In genomic region chr1:91729246-91729645, GRCm38 (mm10) we compare ENCODE assay signal across 21 mouse cellular contexts.
DNase-seq lines count a peak whose midpoint lies in the region; ATAC-seq lines count a peak whose summit lies in the region.
"Had no signal": no experiment of that assay in that cellular context is flagged by ENCODE, and none has a peak within 500 bp of the region (broad histone marks: within the 10 kb centered on the region; RNA-seq: fewer than 3 reads in every experiment).

No protein-coding gene starts in this region.

- intact Hi-C loops in left cerebral cortex, postnatal 36 days (cut with DNase I): no loop called here

- peak; percentile 21 for DNase-seq in intestine, embryonic 14.5 days (ENCODE audit: low spot score)
- peak; percentile 43 for DNase-seq in neural tube, embryonic 11.5 days (ENCODE audit: low spot score)
- no peak for DNase-seq in neural tube, embryonic 10.5 days (ENCODE audit: extremely low spot score, low spot score)
- peak; percentile 9 for DNase-seq in embryo, embryonic 9.5 days (ENCODE audit: extremely low spot score)
- no peak for DNase-seq in left cerebral cortex, postnatal 36 days (ENCODE audit: low spot score in 2 of 2)
- no peak for DNase-seq in layer of hippocampus, postnatal 25 days (ENCODE audit: extremely low spot score in 1 of 2, low spot score in 1 of 2)
- DNase-seq: B cell, adult 2 months; cerebellum, adult 8-10 months; gastrocnemius, postnatal 36 days; heart, postnatal 14 days; kidney, adult 11 months; right cerebral cortex, postnatal 14 days; thymus, adult 2 months had no signal

- H3K36me3 ChIP-seq in intestine, embryonic 14.5 days (ENCODE audit: control insufficient read depth, insufficient read depth, low read length): no peaks in the 10 kb centered on the region
- no peaks in the 10 kb centered on the region for H3K36me3 ChIP-seq in intestine, embryonic 15.5 days
- no peaks in the 10 kb centered on the region for H3K36me3 ChIP-seq in neural tube, embryonic 11.5 days (ENCODE audit: control insufficient read depth, insufficient read depth, low read length)
- H3K36me3 ChIP-seq: hindbrain, embryonic 15.5 days; neural tube, embryonic 13.5 days had no signal

- H3K4me2 ChIP-seq in intestine, embryonic 14.5 days (ENCODE audit: low read length): no peak overlapping the region
- H3K4me2 ChIP-seq in intestine, embryonic 15.5 days (replicated peaks): no peak overlapping the region
- H3K4me2 ChIP-seq in neural tube, embryonic 11.5 days (ENCODE audit: low read depth): no peak overlapping the region
- H3K4me2 ChIP-seq: heart, embryonic 11.5 days; hindbrain, embryonic 15.5 days; midbrain, embryonic 11.5 days; neural tube, embryonic 13.5 days had no signal

- H3K27me3 ChIP-seq in intestine, embryonic 14.5 days (replicated peaks; ENCODE audit: control insufficient read depth, insufficient read depth, low read length): no peaks in the 10 kb centered on the region
- H3K27me3 ChIP-seq in intestine, embryonic 15.5 days (replicated peaks): peaks cover 3% of the 10 kb centered on the region; the same call in 1 of the 2 replicates
- no peaks in the 10 kb centered on the region for H3K27me3 ChIP-seq in neural tube, embryonic 11.5 days (ENCODE audit: control insufficient read depth, insufficient read depth, low read length)

- 55% methylated on average over 11 of the region's 11 CpGs for WGBS in intestine, embryonic 14.5 days
- 69% methylated on average over 11 of the region's 11 CpGs for WGBS in intestine, embryonic 15.5 days
- WGBS in neural tube, embryonic 11.5 days: 33% methylated on average over 11 of the region's 11 CpGs

- H3K9ac ChIP-seq in intestine, embryonic 14.5 days (ENCODE audit: low read length): no peak overlapping the region
- no peak overlapping the region for H3K9ac ChIP-seq in intestine, embryonic 15.5 days
- H3K9ac ChIP-seq in neural tube, embryonic 11.5 days (ENCODE audit: low read length): no peak overlapping the region
- H3K9ac ChIP-seq: hindbrain, embryonic 15.5 days; liver, embryonic 14.5 days; neural tube, embryonic 13.5 days had no signal

- no peak overlapping the region for H3K4me3 ChIP-seq in intestine, embryonic 14.5 days (ENCODE audit: low read depth, low read length)
- H3K4me3 ChIP-seq in intestine, embryonic 15.5 days (replicated peaks): no peak overlapping the region
- no peak overlapping the region for H3K4me3 ChIP-seq in neural tube, embryonic 11.5 days (ENCODE audit: low read depth, low read length)
- H3K4me3 ChIP-seq: hindbrain, embryonic 15.5 days; neural tube, embryonic 13.5 days had no signal

- no peaks in the 10 kb centered on the region for H3K9me3 ChIP-seq in intestine, embryonic 14.5 days (ENCODE audit: control insufficient read depth, low read length)
- no peaks in the 10 kb centered on the region for H3K9me3 ChIP-seq in intestine, embryonic 15.5 days
- no peaks in the 10 kb centered on the region for H3K9me3 ChIP-seq in neural tube, embryonic 11.5 days (ENCODE audit: control insufficient read depth, low read length)
- H3K9me3 ChIP-seq: hindbrain, embryonic 15.5 days; neural tube, embryonic 13.5 days had no signal

- no peak for ATAC-seq in intestine, embryonic 14.5 days (replicated peaks; ENCODE audit: low FRiP score, low TSS enrichment, low read depth)
- no peak for ATAC-seq in intestine, embryonic 15.5 days
- no peak for ATAC-seq in neural tube, embryonic 11.5 days (ENCODE audit: insufficient read depth, low FRiP score, low TSS enrichment)
- ATAC-seq: forebrain, embryonic 16.5 days had no signal

- H3K27ac ChIP-seq in intestine, embryonic 14.5 days (ENCODE audit: low read depth): no peak overlapping the region
- no peak overlapping the region for H3K27ac ChIP-seq in intestine, embryonic 15.5 days
- H3K27ac ChIP-seq in neural tube, embryonic 11.5 days (ENCODE audit: low read depth, low read length): no peak overlapping the region
- H3K27ac ChIP-seq: hindbrain, embryonic 15.5 days; liver, embryonic 14.5 days; macrophage; neural tube, embryonic 13.5 days had no signal

- no peaks in the 10 kb centered on the region for H3K4me1 ChIP-seq in intestine, embryonic 14.5 days (replicated peaks; ENCODE audit: control insufficient read depth, insufficient read depth, low read length)
- H3K4me1 ChIP-seq in intestine, embryonic 15.5 days (replicated peaks): no peaks in the 10 kb centered on the region
- no peaks in the 10 kb centered on the region for H3K4me1 ChIP-seq in neural tube, embryonic 11.5 days (ENCODE audit: control insufficient read depth, insufficient read depth, low read length)

Comparison
In these comparisons a context has a peak if more than half of its experiments do, and no peak if none do; other contexts are left out.
1. DNase-seq: peak in intestine, embryonic 14.5 days (single experiment), neural tube, embryonic 11.5 days (single experiment) and embryo, embryonic 9.5 days (single experiment); none in neural tube, embryonic 10.5 days (single experiment), left cerebral cortex, postnatal 36 days (0 of 2) and layer of hippocampus, postnatal 25 days (0 of 2).